In genomic region chr15:82211281-82211680, GRCm38 (mm10) we compare ENCODE assay signal across 7 mouse cellular contexts. TPM values are rescaled to one million over a fixed set of nuclear protein-coding genes. Genes with fewer than 3 reads are reported as not detected.
DNase-seq lines count a peak whose midpoint lies in the region; ATAC-seq and TF ChIP-seq lines count a peak whose summit lies in the region.

No protein-coding gene starts in this region.

- peak overlapping the region; percentile 48 for H3K4me3 ChIP-seq in kidney, postnatal 0 days (replicated peaks; ENCODE audit: low read depth, low read length)
- peak overlapping the region; percentile 51; the same call in 1 of the 2 replicates for H3K4me3 ChIP-seq in embryonic facial prominence, embryonic 14.5 days (ENCODE audit: low read depth, low read length)
- H3K4me3 ChIP-seq in intestine, embryonic 15.5 days (replicated peaks), result peak overlapping the region; percentile 36
- peak overlapping the region; percentile 39; the same call in 1 of the 2 replicates for H3K4me3 ChIP-seq in neural tube, embryonic 14.5 days (ENCODE audit: low read depth, low read length)

- ATAC-seq in kidney, postnatal 0 days (replicated peaks; ENCODE audit: low FRiP score, low read depth), result no peak
- no peak for ATAC-seq in embryonic facial prominence, embryonic 14.5 days (ENCODE audit: low read depth)
- no peak for ATAC-seq in intestine, embryonic 15.5 days
- ATAC-seq in neural tube, embryonic 14.5 days (ENCODE audit: low read depth), result no peak
- ATAC-seq in inflammation-experienced regulatory T-cells, adult 6 months, result no peak

- H3K36me3 ChIP-seq in kidney, postnatal 0 days (ENCODE audit: insufficient read depth, low read length), result no peaks in the 10 kb centered on the region
- 0 out of 2 replicates have a peak, but pooled peaks cover 2% of the 10 kb centered on the region for H3K36me3 ChIP-seq in embryonic facial prominence, embryonic 14.5 days (ENCODE audit: control insufficient read depth, insufficient read depth, low read length)
- H3K36me3 ChIP-seq in intestine, embryonic 15.5 days, result no peaks in the 10 kb centered on the region
- H3K36me3 ChIP-seq in neural tube, embryonic 14.5 days (ENCODE audit: control insufficient read depth, insufficient read depth, low read length), result no peaks in the 10 kb centered on the region; the same call in 1 of the 2 replicates

- WGBS in kidney, postnatal 0 days, result 2% methylated on average over 11 of the region's 11 CpGs
- 1% methylated on average over 8 of the region's 11 CpGs for WGBS in embryonic facial prominence, embryonic 14.5 days
- 2% methylated on average over 11 of the region's 11 CpGs for WGBS in intestine, embryonic 15.5 days
- 4% methylated on average over 10 of the region's 11 CpGs for WGBS in neural tube, embryonic 14.5 days

- H3K9me3 ChIP-seq in kidney, postnatal 0 days (replicated peaks; ENCODE audit: low read length), result no peaks in the 10 kb centered on the region
- no peaks in the 10 kb centered on the region for H3K9me3 ChIP-seq in embryonic facial prominence, embryonic 14.5 days (ENCODE audit: control insufficient read depth, low read length)
- no peaks in the 10 kb centered on the region for H3K9me3 ChIP-seq in intestine, embryonic 15.5 days
- no peaks in the 10 kb centered on the region for H3K9me3 ChIP-seq in neural tube, embryonic 14.5 days (ENCODE audit: control insufficient read depth, low read length)

- no peak overlapping the region for H3K27ac ChIP-seq in kidney, postnatal 0 days
- no peak overlapping the region for H3K27ac ChIP-seq in embryonic facial prominence, embryonic 14.5 days (replicated peaks; ENCODE audit: low read depth, low read length)
- no peak overlapping the region for H3K27ac ChIP-seq in intestine, embryonic 15.5 days
- no peak overlapping the region for H3K27ac ChIP-seq in neural tube, embryonic 14.5 days (ENCODE audit: low read depth, low read length)

- H3K9ac ChIP-seq in kidney, postnatal 0 days (ENCODE audit: low read depth, low read length), result no peak overlapping the region
- no peak overlapping the region for H3K9ac ChIP-seq in embryonic facial prominence, embryonic 14.5 days (ENCODE audit: low read depth, low read length)
- H3K9ac ChIP-seq in intestine, embryonic 15.5 days, result no peak overlapping the region
- H3K9ac ChIP-seq in neural tube, embryonic 14.5 days (replicated peaks; ENCODE audit: low read depth, low read length), result no peak overlapping the region

- H3K4me2 ChIP-seq in kidney, postnatal 0 days (ENCODE audit: low read length), result peak overlapping the region; percentile 81
- peak overlapping the region; percentile 85 for H3K4me2 ChIP-seq in embryonic facial prominence, embryonic 14.5 days (ENCODE audit: low read depth, low read length)
- peak overlapping the region; percentile 74 for H3K4me2 ChIP-seq in intestine, embryonic 15.5 days (replicated peaks)
- peak overlapping the region; percentile 56; the same call in 1 of the 2 replicates for H3K4me2 ChIP-seq in neural tube, embryonic 14.5 days (ENCODE audit: low read depth, low read length)

- DNase-seq in kidney, postnatal 0 days (ENCODE audit: low spot score), result no peak
- DNase-seq in kidney, adult 9 months, result no peak
- no peak for DNase-seq in embryonic facial prominence, embryonic 14.5 days (ENCODE audit: low spot score)
- DNase-seq in thymus, postnatal 10 days (ENCODE audit: low spot score in 2 of 2), result no peak

- peaks cover 11% of the 10 kb centered on the region; the same call in 1 of the 2 replicates for H3K4me1 ChIP-seq in kidney, postnatal 0 days (replicated peaks; ENCODE audit: insufficient read depth, low read length)
- H3K4me1 ChIP-seq in embryonic facial prominence, embryonic 14.5 days (ENCODE audit: control insufficient read depth, insufficient read depth, low read length), result 0 out of 2 replicates have a peak, but pooled peaks cover 5% of the 10 kb centered on the region
- H3K4me1 ChIP-seq in intestine, embryonic 15.5 days (replicated peaks), result peaks cover 25% of the 10 kb centered on the region
- peaks cover 24% of the 10 kb centered on the region for H3K4me1 ChIP-seq in neural tube, embryonic 14.5 days (ENCODE audit: control insufficient read depth, insufficient read depth, low read length)

- H3K27me3 ChIP-seq in kidney, postnatal 0 days (ENCODE audit: insufficient read depth, low read length), result peaks cover 62% of the 10 kb centered on the region
- H3K27me3 ChIP-seq in embryonic facial prominence, embryonic 14.5 days (replicated peaks; ENCODE audit: control insufficient read depth, insufficient read depth, low read length), result peaks cover 97% of the 10 kb centered on the region
- peaks cover 89% of the 10 kb centered on the region for H3K27me3 ChIP-seq in intestine, embryonic 15.5 days (replicated peaks)
- peaks cover 69% of the 10 kb centered on the region for H3K27me3 ChIP-seq in neural tube, embryonic 14.5 days (ENCODE audit: control insufficient read depth, insufficient read depth, low read length)

- no peak for TF ChIP-seq CTCF in kidney, postnatal 0 days (IDR thresholded peaks at IDR 0.05; ENCODE audit: low read depth)

RNA-seq across cellular contexts. Expression of gene Shisa8, which starts 1.3 kb away (rescaled TPM):
- polyA plus RNA-seq in kidney, postnatal 0 days (2015; fragmentation: Nextera tagmentation; extraction: Ambion mirVana), result 0.66 and 0.96 TPM in 2 replicates
- 0.93 and 1.4 TPM in 2 replicates for polyA plus RNA-seq in embryonic facial prominence, embryonic 14.5 days (2014; fragmentation: Nextera tagmentation; extraction: Ambion mirVana)
- polyA plus RNA-seq in intestine, embryonic 15.5 days (2015; fragmentation: Nextera tagmentation; extraction: Ambion mirVana), result 0.10 and 0.15 TPM in 2 replicates
- polyA plus RNA-seq in neural tube, embryonic 14.5 days (2014; fragmentation: Nextera tagmentation; extraction: Ambion mirVana), result 2.9 and 6.9 TPM in 2 replicates
- polyA plus RNA-seq in inflammation-experienced regulatory T-cells, adult 6 months (2017; shearing (Covaris generic)), result not detected

RNA-seq across cellular contexts. Expression of gene Tnfrsf13c, which starts 12.9 kb away (rescaled TPM):
- 0.09 TPM in 1 of 2 replicates, not detected in the other for polyA plus RNA-seq in kidney, postnatal 0 days (2015; fragmentation: Nextera tagmentation; extraction: Ambion mirVana)
- 0.17 and 0.40 TPM in 2 replicates for polyA plus RNA-seq in embryonic facial prominence, embryonic 14.5 days (2014; fragmentation: Nextera tagmentation; extraction: Ambion mirVana)
- 0.25 TPM in 1 of 2 replicates, not detected in the other for polyA plus RNA-seq in intestine, embryonic 15.5 days (2015; fragmentation: Nextera tagmentation; extraction: Ambion mirVana)
- polyA plus RNA-seq in neural tube, embryonic 14.5 days (2014; fragmentation: Nextera tagmentation; extraction: Ambion mirVana), result 0.32 and 1.4 TPM in 2 replicates
- polyA plus RNA-seq in inflammation-experienced regulatory T-cells, adult 6 months (2017; shearing (Covaris generic)), result 1 to 10 TPM; 2.3 to 7.1 (median 4.8) TPM

RNA-seq across cellular contexts. Expression of gene Cenpm, which starts 33.3 kb away (rescaled TPM):
- polyA plus RNA-seq in kidney, postnatal 0 days (2015; fragmentation: Nextera tagmentation; extraction: Ambion mirVana), result 45.0 and 46.4 TPM in 2 replicates
- polyA plus RNA-seq in embryonic facial prominence, embryonic 14.5 days (2014; fragmentation: Nextera tagmentation; extraction: Ambion mirVana), result 51.7 and 63.5 TPM in 2 replicates
- 46.0 and 49.1 TPM in 2 replicates for polyA plus RNA-seq in intestine, embryonic 15.5 days (2015; fragmentation: Nextera tagmentation; extraction: Ambion mirVana)
- polyA plus RNA-seq in neural tube, embryonic 14.5 days (2014; fragmentation: Nextera tagmentation; extraction: Ambion mirVana), result 11.2 and 12.0 TPM in 2 replicates
- polyA plus RNA-seq in inflammation-experienced regulatory T-cells, adult 6 months (2017; shearing (Covaris generic)), result 10 to 100 TPM in 2 of 3 experiments, 1 to 10 TPM in 1; 6.0 to 56.1 (median 12.3) TPM

RNA-seq across cellular contexts. Expression of gene 1500009C09Rik, which starts 40.9 kb away (rescaled TPM):
- not detected in 2 replicates for polyA plus RNA-seq in kidney, postnatal 0 days (2015; fragmentation: Nextera tagmentation; extraction: Ambion mirVana)
- 0.25 TPM in 1 of 2 replicates, not detected in the other for polyA plus RNA-seq in embryonic facial prominence, embryonic 14.5 days (2014; fragmentation: Nextera tagmentation; extraction: Ambion mirVana)
- polyA plus RNA-seq in intestine, embryonic 15.5 days (2015; fragmentation: Nextera tagmentation; extraction: Ambion mirVana), result 0.13 TPM in 1 of 2 replicates, not detected in the other
- polyA plus RNA-seq in neural tube, embryonic 14.5 days (2014; fragmentation: Nextera tagmentation; extraction: Ambion mirVana), result 6.5 and 13.3 TPM in 2 replicates
- polyA plus RNA-seq in inflammation-experienced regulatory T-cells, adult 6 months (2017; shearing (Covaris generic)), result not detected
